Mouse (Mus musculus) brain, embryonic 18.5 days (tissue): ENCODE data around the gene Sp3.
A peak's percentile ranks its signal among the peaks of the same experiment; 100 is the strongest.
"Not testable (repeated sequence)": the region's sequence is repeated elsewhere in the genome, so short reads cannot be mapped to it uniquely, and the experiment has no call there.

Experiments used
- DNase-seq: peaks from one replicate; pipeline ENCODE4 v3.0.0-alpha.2; 2012; ENCODE audit warnings: low read depth, low spot score

Gene Sp3

DNA sequence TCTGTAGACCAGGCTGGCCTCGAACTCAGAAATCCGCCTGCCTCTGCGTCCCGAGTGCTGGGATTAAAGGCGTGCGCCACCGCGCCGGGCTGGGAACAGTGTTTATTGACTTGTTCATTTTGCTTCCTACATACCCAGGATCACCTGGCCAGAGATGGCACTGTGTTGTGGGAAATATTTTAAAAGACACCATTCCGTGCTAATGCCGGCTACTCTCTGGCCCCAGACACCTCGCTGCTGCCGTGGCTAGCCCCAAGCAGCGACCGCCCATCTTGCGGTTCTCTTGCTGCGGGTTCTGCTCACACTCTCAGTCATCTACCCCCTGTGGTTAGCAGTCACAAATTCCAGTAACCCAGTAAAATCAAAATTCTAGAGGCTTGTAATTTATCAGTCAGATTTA is 12.3 kb upstream of the Sp3 start:
- DNase-seq = no peak

DNA sequence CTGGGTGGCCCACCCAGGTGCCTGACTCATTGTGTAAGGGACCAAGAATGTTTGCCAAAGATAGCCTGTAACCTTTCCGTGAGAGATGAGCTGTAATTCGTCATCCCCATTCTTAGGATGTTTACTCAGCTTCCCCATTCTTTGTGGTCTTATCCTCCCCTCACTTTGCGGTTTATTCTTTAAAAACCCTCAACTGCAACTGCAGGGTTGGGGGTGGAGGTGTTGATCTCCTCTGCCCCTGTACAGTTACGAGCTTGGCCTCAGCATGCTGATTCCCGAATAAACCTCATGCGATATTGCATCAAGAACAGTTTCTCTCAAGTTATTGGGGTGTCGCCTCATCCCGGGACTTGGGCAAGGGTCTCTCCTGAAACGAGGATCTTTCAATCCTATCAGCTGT is 8.7 kb upstream of the Sp3 start:
- DNase-seq = not testable (repeated sequence)

DNA sequence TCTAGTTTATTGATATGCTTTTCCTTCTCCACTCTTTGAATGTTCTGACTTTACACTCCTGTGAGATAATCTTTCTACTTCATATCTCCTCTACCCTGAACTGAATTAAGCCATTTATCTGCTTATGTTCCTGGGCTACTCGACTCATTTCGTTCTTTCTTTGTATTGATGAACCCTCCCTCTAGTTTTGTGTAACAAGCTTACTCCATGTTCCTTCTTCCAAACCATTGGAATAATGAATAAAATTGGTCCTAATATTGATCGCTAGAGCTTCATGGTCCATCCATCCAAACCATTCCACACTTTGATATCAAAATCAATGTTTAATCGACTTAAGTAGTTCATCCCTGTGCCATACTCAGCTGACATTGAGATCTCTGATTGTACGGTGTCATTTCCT is 6.4 kb upstream of the Sp3 start, which contains the start of gene Gm11084:
Gene Gm11084 (minus strand): TSS at position 101 of the 400 bp plus-strand sequence.
- DNase-seq = no peak

DNA sequence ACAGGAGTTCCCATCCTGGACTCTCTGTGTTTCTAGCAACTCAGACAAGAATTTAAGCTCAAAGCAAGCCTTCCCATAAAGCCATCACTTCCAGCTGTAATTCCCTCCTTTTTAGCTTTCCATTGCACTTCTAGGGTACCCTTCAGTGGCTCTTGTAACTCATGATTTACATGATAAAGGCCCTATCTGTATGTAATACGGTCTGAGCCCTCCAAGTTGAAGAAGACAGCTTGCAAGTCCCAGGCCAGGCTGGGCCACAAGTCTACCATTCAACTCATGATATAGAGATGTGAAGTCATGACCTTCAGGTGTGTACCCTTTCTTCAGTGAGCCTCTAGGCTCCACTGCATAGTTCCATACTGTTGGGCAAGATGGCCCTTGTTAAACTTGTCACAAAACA is 5.3 kb upstream of the Sp3 start:
- no peak for DNase-seq

DNA sequence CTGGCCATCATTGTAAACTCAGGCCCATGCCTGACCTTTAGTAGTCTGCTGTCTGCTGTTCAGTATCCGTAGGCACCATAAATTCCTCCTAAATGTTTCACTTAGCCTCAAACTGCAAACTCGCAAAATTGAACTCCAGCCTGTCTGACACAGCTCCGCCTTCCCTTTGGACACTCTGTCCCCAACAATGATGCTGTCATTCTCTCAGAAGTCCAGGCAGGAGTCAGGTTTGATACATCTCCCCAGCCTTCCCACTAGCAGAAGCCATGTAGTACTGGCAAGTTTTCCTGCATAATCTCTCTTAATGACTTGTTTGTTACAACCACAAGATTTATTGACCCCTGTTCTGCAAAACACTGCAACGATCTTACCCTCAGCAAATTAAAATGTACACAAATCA is 4.6 kb upstream of the Sp3 start:
- DNase-seq = no peak

DNA sequence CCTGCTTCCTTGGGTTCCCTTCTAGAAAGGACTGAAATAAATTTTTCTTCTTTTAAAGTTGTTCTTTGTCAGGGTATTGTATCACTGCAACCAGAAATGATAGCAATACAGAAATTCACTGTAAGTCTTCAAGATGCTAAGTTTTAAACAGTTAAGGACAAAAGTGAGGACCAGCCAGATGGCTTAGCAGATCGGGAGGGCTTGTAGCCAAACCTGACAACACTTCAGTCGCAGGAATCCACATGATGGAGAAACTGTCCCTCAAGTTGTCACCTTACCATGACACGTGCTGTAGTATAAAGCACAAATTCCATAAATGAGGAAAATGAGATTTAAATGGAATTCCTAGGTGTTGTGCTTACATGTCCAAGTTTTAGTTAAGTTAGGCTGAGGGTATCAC is 3.0 kb upstream of the Sp3 start:
- no peak for DNase-seq

DNA sequence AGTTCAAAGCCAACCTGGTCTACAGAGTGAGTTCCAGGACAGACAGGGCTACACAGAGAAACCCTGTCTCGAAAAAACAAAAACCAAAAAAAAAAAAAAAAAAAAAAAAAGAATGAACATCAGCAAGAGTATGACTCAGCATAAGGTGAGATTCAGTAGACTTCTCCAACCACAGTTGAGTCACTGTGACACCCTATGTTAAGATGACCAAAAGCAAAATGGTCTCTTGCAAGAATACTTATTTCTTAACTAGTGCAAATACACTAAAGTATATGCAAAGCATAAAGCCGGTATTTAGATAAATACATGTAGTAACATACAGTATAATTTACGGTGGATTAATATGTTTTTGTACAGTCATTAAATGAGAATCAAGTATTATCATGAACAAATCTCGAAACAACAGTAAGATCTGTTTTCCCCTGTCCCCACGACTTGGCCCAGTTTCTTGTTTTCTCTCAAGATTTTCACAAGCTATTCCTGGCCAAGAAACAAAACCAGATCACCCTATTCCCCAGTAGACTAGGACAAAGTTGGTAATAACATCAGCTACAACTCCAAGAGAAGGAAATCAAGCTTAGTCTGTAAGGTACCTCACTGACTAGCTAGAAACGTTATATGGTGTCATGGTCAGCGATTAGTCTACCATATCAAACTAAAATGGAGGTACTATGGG is 2.0 kb upstream of the Sp3 start:
- no peak for DNase-seq

DNA sequence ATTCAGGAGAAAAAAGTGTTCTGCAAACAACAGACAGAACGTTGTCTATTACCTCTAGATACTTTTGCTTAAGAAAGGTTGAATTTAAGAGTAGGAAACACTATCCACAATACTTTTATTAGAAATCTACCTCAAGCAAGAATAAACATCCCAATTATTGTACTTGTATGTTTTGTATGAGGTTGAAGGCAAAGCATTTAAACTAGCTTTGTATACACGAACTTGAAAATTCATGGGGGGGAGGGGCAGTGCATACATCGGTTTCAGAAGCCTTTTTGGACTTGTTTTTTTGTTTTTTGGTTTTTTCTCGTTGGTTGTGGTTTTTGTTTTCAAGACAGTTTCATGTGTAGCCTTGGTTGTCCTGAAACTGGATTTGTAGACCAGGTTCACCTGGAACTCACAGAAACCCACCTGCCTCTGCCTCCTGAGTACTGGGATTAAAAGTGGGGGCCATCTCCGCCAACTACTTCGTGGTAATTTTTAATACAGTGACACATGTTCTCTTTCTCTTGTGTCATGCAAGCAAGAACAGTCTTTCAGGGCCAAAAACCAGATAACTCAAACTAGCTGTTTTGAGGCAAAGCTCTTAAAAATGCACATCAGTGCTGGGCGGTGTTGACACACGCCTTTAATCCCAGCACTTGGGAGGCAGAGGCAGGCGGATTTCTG is 1.3 kb upstream of the Sp3 start:
- DNase-seq = no peak

DNA sequence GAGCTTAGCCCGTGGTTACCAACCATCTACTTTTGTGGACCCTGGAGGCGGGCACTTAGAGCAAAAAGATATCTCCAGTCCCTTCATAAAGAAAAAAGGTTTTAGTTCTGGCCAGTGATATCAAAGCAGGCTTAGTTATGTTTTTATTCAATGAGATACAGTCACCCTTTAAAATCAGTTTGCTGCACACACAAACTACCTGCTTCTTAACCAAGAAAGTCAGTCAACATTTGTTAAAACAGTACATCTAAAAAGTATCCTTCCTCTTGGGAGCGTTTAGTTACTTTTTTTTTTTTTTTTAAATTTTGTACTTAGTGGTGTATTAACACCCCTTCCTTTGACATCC is 802 bp upstream of the Sp3 start:
- DNase-seq = no peak

DNA sequence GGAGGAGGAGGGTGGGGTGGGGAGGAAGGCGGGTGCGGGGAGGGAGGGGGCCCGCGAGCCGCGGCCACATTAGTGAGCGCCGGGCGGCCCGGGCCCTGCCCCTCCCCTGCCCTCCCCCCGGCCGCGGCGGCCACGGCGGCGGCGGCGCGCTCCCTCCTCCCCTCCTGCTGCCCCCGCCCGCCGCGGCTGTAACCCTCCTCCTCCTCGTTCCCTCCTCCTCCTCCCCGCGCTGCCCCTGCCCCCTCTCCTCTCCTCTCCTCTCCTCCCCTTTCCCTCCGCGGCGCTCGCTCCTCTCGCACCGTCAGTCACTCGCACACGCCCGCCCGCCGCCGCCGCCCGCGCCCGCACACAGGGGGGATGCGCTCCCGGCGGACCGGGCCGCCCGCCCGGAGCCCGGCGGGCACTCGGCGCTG is 581 bp downstream of the Sp3 start:
- peak; percentile 71 for DNase-seq

DNA sequence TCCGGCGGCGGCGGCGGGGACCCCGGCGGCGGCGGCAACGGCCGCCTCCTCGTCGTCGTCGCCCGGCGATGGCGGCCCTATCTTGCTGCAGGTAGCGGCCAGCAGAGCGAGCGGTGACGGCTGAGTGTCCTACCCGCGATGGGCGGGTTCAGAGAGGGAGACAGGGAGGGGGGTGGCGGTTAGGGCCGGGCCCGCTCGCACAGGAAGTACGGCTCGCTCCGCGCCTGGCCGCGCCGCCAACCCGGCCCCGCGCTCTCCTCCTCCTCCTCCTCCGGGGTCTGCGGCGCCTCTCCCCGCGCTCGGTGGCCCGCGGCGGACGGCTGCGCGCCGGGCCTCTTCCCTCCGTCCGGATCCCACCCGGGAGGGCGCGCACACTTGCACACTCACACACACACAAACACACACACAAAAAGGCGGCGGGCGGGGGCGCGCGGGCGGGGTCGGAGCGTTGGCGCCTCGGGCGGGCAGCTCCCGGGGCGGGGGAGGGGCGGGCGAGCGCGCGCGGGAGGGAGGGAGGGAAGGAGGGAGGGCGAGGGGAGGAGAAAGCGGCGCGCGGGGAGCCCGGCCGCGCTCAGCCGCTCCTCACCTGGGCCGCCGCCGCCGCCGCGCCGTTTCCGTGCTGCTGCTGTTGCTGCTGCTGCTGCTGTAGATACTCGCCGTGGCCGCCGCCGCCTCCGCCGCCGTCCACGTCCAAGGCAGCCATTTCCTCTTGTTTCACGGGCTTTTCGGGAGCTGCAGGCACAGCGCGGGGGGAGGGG is 1.2 kb downstream of the Sp3 start:
- DNase-seq = peak; percentile 66

DNA sequence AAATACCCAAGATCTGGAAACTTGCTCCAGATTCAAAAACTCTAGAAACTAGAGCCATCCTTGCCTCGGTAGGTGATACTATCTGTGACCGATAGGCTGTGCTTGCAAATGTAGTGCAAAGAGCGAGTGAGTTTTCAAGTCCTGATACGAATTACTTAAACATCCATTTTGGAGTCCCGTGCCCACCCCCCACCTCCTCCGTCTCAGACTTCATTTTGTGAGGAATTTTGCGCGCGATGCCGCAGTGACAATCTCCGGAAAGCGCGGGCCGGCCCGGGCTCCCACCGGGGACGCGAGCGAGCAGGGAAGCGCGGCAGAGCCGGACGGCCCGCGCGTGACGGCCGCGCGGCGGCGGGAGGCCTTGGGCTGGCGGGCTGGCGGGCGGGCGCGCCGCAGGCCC is 1.8 kb downstream of the Sp3 start:
- peak; percentile 22 for DNase-seq

DNA sequence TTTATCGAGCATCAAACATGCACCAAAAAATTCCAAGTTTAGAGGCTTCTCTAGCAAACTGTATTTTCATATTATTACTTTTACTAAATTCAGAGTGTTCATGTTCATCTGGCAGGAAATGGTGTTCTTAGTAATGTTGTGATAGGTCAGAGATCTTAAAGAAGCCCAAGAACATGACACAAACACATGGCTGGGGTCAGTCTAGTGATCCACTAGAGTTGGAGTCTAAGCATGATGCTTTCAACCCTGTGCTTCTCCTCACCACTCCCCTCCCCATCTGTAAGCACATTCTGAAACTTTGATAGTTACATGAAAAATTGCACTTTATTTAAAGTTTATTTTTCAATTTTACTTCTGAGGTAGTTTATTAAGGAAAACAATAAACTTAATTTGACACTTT is 3.0 kb downstream of the Sp3 start:
- DNase-seq = no peak

DNA sequence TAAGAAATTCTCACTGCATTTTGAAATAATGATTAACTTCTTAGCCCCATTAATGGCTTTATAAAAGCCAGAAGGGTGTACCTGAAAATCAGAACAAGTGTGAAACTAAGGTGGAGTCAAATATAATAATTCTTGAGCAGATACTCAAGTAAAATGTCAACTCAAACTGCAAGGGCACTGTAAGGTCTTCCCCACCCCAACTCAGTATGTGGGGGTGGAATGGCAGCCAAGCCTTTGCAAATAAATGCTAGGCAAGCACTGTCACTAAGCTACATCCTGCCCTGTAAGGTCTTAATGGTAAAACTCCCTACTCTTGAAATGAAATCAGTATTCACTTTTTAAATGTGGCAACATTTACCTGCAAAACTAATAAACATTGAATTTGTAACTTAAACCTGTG is 4.2 kb downstream of the Sp3 start:
- no peak for DNase-seq

DNA sequence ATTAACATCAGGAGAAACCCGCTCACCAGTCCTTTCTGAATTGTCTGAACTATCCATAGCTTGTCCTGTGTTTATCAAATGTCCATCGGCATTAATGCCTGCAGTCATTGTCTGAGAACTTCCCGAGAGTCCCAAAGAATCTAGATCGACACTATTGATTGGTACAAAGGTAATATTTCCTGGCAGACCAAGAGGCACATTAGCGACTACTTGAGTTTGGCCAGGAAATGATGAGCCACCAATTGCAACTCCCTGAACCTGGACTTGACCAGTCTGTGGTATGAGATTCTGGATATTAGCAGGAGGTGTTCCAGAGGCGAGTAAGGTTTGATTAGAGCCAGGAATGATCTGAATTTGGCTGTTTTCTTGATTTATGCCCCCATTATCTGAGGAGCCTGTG is 9.4 kb downstream of the Sp3 start:
- no peak for DNase-seq

DNA sequence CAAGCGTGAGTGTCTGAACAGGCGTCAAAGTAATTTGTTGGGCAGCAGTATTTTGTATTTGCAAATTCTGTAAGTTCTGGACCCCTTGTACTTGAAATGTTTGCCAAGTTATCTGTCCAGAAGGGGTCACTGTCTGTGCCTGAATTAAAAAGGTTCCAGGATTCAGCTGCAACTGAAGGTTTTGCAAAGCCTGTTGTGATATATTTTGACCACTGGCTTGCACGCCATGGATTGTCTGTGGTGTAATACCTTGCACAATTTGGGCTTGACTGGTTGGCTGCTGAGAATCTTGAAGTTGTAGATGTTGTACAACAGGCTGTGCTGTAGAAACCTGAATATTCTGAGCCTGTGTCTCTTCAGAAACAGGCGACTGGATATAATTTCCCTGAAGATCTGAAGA is 9.9 kb downstream of the Sp3 start:
- no peak for DNase-seq

DNA sequence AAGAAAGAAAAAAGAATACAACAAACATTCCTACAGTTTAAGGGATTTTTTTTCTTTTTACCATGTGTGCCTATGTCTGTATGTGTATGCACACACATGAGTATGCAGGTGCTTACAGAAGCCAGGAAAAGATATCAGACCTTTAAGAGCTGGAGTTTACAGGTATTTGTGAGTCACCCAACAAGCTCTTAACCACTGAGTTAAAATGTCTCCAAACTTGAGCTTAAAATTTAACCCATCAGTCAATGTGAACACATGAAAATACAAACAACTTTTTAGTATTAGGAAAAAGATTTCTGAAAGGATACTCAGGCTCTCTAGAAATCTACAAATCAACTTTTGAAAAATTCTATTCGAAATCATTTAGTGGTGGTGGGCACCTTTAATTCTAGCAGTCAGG is 11.7 kb downstream of the Sp3 start:
- DNase-seq = no peak

DNA sequence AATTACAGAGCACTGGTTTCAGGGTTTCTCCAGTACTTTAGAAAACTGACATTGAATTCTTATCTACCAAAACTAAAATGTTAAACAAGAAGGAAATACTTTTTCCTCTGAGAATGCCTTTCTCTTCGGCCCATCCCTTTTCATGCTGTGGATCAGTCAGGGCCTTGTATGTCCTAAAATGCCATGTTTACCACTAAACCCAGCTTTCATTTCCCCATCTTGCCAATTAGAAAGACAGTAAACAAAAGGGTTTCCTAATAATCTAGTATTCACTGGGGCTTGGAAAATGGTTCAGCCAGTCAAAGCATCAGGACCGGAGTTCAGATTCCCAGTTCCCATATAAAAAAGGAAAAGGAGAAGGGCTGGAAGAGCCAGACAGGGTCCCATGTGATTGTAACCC is 14.8 kb downstream of the Sp3 start:
- no peak for DNase-seq

DNA sequence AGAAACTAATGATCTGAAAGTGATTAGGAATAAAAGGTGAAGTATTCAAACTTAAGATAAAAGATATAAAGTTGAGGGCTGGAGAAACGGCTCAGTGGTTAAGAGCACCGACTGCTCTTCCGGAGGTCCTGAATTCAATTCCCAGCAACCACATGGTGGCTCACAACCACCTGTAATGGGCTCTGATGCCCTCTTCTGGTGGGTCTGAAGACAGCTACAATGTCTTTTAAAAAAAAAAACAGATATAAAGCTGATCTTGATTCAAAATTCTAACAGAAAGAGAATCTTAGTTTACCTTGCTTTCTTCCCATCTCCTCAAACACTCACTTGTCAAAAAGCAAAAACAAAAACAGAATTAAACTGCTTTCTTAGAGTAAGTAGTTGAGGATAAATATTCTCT is 23.8 kb downstream of the Sp3 start:
- DNase-seq = no peak

DNA sequence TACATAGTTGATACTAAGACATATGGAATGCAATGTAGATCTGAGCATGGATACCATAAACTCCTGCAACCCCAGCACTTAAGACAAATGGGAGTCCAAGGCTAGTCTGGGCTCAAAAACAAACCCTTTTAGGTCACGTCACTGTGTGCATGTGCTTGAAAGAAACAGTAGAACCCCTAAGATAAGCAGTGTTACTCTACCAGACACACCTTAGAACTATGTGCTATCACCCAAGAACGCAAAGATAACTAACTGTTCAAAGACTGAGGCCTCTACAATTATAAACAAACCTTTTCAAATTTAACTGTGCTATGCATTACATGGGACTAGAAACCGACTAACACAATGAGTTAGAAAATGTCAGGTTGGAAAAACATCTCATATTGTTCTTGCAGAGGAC is 27.3 kb downstream of the Sp3 start:
- DNase-seq = no peak

DNA sequence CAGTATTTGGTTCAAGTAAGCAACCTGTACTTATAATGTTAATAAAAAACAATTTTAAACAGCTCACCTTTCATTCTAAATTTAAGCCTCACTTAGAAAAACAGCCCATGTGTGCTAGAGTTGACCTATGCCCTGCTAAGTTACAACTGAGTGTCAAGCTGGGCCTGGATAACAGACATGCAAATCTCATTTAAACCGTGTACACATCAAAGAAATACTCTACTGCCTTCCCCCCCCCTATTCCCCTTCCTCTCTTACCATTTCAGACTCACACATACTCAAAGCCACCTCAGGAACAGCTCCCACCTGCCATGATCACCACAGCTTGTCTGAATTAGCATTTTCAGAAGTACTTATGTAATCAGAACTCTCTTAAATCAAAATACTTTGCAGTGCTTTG is 44.3 kb downstream of the Sp3 start:
- no peak for DNase-seq

DNA sequence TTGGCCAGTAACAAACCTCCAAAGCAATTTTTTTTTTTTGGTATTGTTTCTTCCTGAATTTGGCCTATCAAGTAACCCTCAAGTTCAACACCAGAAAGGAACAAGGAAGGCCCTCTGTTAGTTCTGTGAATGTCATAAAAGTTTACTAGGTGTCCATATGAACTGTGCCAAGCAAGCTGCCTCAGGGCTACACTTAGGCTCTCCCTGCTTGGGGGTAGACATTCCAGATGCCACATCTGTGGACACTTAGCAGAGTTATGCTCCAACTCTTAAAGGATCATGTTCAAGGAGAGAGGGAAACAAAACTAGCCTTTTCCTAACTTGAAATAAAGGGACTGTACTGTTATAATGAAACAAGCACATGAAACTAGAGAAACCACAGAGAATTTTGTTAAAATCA is 48.1 kb downstream of the Sp3 start:
- DNase-seq = no peak

DNA sequence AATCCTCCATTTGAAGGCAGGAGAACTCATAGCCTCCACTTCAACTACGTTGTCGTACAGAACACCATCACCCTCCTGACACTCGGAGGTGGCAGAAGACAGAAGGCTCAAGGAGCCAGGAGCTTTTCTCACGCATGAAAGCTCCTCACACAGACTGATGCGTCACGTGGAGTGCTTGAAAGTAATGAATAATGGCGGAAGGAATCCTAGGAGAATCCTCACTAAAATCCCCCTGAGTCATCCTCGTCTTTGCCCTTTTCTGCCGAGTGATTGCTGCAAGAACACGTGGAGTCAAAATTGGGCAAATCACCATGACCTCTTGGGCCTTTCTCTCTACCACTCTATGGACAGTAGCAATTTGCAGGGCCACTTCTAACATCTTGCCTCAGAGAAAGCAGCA is 55.3 kb downstream of the Sp3 start:
- no peak for DNase-seq
